Mouse (Mus musculus) midbrain, embryonic 13.5 days (tissue): ENCODE data around the gene Stk33. TPM values are rescaled to one million over a fixed set of nuclear protein-coding genes. Genes with fewer than 3 reads are reported as not detected.

ENCODE experiments used
- ATAC-seq: fragments of 200-750 bp; cut with Nextera tagmentation; 2 replicates; pipeline ENCODE4 v1.8.0; 2017; ENCODE audit warnings: mild to moderate bottlenecking, moderate TSS enrichment, moderate library complexity
- H3K27ac ChIP-seq: fragments of 300-500 bp; sonication (generic); 2 replicates; pipeline ENCODE4 v1.5.1; 2015; ENCODE audit warnings: inconsistent platforms, mild to moderate bottlenecking, moderate library complexity
- H3K27me3 ChIP-seq: fragments of 300-500 bp; sonication (generic); 2 replicates; pipeline ENCODE4 v1.6.1; 2015; ENCODE audit warnings: mild to moderate bottlenecking, inconsistent platforms
- H3K36me3 ChIP-seq: fragments of 300-500 bp; sonication (generic); 2 replicates; pipeline ENCODE4 v1.6.1; 2015; ENCODE audit warnings: mild to moderate bottlenecking, inconsistent platforms
- H3K4me1 ChIP-seq: fragments of 300-500 bp; sonication (generic); replicated peaks from 2 replicates; pipeline ENCODE4 v1.6.1; 2015; ENCODE audit warnings: inconsistent platforms
- H3K4me2 ChIP-seq: fragments of 300-500 bp; sonication (generic); replicated peaks from 2 replicates; pipeline ENCODE4 v1.6.1; 2015; ENCODE audit warnings: moderate library complexity, mild to moderate bottlenecking, inconsistent platforms
- H3K4me3 ChIP-seq: fragments of 300-500 bp; sonication (generic); replicated peaks from 2 replicates; pipeline ENCODE4 v1.5.1; 2015; ENCODE audit warnings: mild to moderate bottlenecking, inconsistent platforms
- H3K9ac ChIP-seq: fragments of 300-500 bp; sonication (generic); replicated peaks from 2 replicates; pipeline ENCODE4 v1.6.1; 2015; ENCODE audit warnings: mild to moderate bottlenecking, inconsistent platforms
- H3K9me3 ChIP-seq: fragments of 300-500 bp; sonication (generic); 2 replicates; pipeline ENCODE4 v1.6.1; 2016; ENCODE audit warnings: mild to moderate bottlenecking, inconsistent platforms
- WGBS: fragments of 180-500 bp; shearing (Covaris S2); methylation state at CpG from one replicate; pipeline ENCODE4 v1.1.7; 2015; 5-methylcytosine and 5-hydroxymethylcytosine counted together
- polyA plus RNA-seq: library from polyadenylated mRNA; unstranded; fragments of >200 nt; fragmentation: Nextera tagmentation; extraction: Ambion mirVana; gene quantifications from 2 replicates; pipeline ENCODE4 v1.2.1, GENCODE M21; 2015

The Stk33 gene
- polyA plus RNA-seq, 1 experiment from 2014 or later: 17.3 TPM

DNA sequence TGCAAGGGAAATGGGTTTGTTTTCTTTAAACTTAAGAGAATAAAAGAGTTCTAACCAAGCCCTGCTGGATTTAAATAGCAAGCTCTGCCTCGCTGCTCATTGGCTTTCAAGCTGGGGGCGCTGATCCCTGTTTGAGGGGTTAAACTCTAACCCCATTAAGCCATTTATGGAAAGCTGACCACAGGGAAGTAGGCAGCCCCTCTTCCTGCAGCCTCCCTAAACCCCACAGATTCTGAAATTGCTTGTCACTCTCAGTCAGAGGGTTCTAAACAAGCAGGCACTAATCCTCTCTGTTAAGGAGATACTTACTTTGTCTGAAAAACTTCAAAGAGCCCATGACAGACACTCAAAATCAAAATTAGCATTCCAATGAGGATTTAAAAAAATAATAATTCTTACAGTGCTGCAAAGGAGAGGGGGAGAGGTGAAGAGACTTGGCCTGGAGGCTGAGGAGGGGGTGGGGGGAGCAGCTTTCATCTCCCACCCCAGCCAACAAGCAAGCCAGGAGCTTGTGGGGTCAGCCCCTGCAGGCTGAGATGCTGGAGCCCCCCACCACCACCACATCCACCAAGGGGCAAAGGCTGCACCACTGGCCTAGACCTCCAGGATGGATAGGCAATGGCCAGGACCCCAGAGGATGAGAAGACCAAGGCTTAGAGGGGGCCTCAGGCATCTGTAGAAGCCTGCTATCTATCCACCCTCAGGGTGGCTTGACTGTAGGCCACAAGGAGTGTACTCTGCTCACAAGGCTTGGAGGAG is 203.8 kb downstream of the Stk33 start:
- Histone ChIP-seq H3K4me1 (peaks cover 73% of the 10 kb centered on the region), H3K9ac (no peak overlapping the region), H3K27ac (peak overlapping the region; percentile 78), H3K9me3 (no peaks in the 10 kb centered on the region), H3K27me3 (no peaks in the 10 kb centered on the region), H3K36me3 (no peaks in the 10 kb centered on the region), H3K4me2 (no peak overlapping the region), H3K4me3 (no peak overlapping the region)
- ATAC-seq: peak; percentile 38
- WGBS: 6% methylated on average over 2 of the region's 2 CpGs

- Histone ChIP-seq H3K27ac (peak overlapping the region; percentile 78), H3K9ac (no peak overlapping the region), H3K4me2 (no peak overlapping the region), H3K9me3 (no peaks in the 10 kb centered on the region), H3K36me3 (no peaks in the 10 kb centered on the region), H3K4me1 (peaks cover 68% of the 10 kb centered on the region), H3K27me3 (no peaks in the 10 kb centered on the region), H3K4me3 (no peak overlapping the region)
- no peak for ATAC-seq
- 10% methylated on average over 5 of the region's 5 CpGs for WGBS
Observed at GRCm38 (mm10) chr7:109234476-109234875, 204.4 kb downstream of the Stk33 start.

DNA sequence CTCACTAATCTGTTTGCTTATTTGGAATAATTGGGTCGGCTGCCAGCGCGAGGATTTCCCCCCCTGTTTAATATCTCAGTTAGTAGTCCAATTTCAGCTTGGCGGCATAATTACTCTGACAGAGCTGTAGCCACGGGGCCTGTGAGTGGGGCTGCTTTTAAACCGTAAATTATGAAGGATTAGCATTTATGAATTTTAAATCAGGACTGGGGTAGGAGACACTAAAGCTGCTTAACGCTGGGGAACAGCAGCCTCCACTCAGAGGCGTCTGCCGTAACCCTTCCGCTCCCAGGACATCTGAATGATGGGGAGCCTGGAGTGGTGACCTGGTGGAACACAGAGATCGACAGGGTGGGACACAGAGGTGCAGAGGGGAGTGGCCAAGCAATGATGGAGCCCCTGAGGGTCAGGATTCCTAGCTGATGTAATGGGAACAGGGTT is 207.0 kb downstream of the Stk33 start:
- H3K4me1 ChIP-seq: peaks cover 57% of the 10 kb centered on the region
- no peak overlapping the region for H3K9ac ChIP-seq
- no peaks in the 10 kb centered on the region for H3K27me3 ChIP-seq
- WGBS: 8% methylated on average over 11 of the region's 11 CpGs
- no peak overlapping the region for H3K4me3 ChIP-seq
- ATAC-seq: peak; percentile 83
- H3K9me3 ChIP-seq: no peaks in the 10 kb centered on the region
- no peak overlapping the region for H3K4me2 ChIP-seq
- H3K36me3 ChIP-seq: no peaks in the 10 kb centered on the region
- H3K27ac ChIP-seq: peak overlapping the region; percentile 73

DNA sequence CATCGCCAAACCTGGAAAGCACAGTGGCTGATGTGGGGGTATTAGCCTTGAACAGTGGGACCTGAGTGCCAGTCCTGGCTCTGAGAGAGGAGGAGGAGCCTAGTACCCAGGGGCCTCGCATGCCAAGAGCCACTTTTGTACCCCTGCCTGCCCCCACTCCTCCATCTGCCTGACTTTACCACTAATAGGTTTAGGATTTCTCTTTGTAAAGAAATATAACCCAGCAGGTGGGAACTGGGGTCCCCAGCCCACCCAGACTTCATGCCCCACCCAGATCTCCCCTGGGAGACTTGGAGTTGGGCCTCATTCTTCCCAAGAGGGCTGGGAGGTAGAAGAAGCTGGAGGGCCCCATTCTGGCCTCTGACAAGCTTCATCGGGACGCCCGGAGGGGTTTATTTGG is 207.6 kb downstream of the Stk33 start:
- Histone ChIP-seq H3K4me1 (peaks cover 57% of the 10 kb centered on the region), H3K27me3 (no peaks in the 10 kb centered on the region), H3K27ac (peak overlapping the region; percentile 73), H3K9me3 (no peaks in the 10 kb centered on the region), H3K4me2 (no peak overlapping the region), H3K4me3 (no peak overlapping the region), H3K36me3 (no peaks in the 10 kb centered on the region), H3K9ac (no peak overlapping the region)
- peak; percentile 48 for ATAC-seq
- 27% methylated on average over 5 of the region's 5 CpGs for WGBS

GRCm38 (mm10) chr7:109230806-109231205 is 208.1 kb downstream of the Stk33 start:
- Histone ChIP-seq H3K9ac (no peak overlapping the region), H3K9me3 (no peaks in the 10 kb centered on the region), H3K4me3 (no peak overlapping the region), H3K4me2 (no peak overlapping the region), H3K27me3 (no peaks in the 10 kb centered on the region), H3K4me1 (peaks cover 55% of the 10 kb centered on the region), H3K27ac (peak overlapping the region; percentile 73), H3K36me3 (no peaks in the 10 kb centered on the region)
- 11% methylated on average over 2 of the region's 2 CpGs for WGBS
- ATAC-seq: peak; percentile 37

Other genes starting within 250 kb of the Stk33 start
- 0.40 and 0.46 TPM in 2 replicates for gene Trim66, start 69.1 kb upstream of the Stk33 start, polyA plus RNA-seq
- 85.2 TPM in 2 replicates for gene Rpl27a, start 80.1 kb upstream of the Stk33 start, polyA plus RNA-seq